Mouse (Mus musculus) urinary bladder, adult 18-20 months (tissue): Measurements from ENCODE around the gene Gclm.

Experiments used
- DNase-seq, 2 experiments: peaks; one replicate each; pipeline ENCODE4 v3.0.0; 2022; ENCODE audit warnings: low spot score in 2 of 2, mixed read lengths in 2 of 2

Gene Gclm

GRCm38 (mm10) chr3:122292300-122293222 lies 47.2 kb downstream of the Gclm start:
- DNase-seq = peak; percentile 92 to 99

DNA sequence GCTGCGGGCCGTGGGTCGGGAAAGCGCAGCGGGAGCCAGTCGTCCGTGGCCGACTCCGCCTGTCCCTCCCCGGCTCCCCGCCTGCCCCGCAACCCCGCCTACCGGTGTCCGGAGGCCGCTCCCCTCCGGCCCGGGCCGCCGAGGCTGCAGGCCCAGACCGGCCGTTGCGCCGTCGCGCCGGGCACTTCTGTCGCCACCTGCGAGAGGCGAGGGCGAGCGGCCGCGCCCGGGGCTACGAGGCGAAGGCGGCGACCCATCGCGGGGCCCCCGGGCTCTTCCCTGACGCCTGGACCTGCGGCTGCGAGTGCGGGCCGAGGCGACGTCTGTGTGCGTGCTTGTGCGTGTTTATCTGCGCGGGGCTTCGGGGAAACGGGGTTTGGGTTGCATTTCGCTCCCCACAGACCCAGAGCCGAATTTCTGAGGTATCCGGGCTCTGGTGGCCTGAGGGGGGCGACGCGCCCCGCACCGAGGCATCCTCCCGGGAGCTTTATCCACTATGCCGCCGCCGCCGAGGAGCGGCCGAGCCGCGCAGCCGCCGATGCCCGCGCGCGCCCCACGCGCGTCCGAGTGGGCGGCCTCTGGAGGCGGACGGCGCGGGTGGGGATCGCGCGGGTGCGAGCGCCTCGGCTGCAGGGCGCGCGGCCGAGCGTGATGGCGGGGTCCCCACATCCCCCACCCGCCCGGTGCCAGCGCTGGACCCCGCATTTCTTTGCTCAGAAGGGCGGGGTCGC lies 48.0 kb downstream of the Gclm start:
- DNase-seq = peak in 1 of 2 experiments; percentile 86

GRCm38 (mm10) chr3:122293954-122294850 lies 48.8 kb downstream of the Gclm start, which contains the start of gene Bcar3:
TSS of gene Bcar3 (plus strand) at chr3:122294136.
- DNase-seq = peak; percentile 77 to 82

- no peak for DNase-seq
Measured at GRCm38 (mm10) chr3:122295511-122295910, 50.2 kb downstream of the Gclm start.

DNA sequence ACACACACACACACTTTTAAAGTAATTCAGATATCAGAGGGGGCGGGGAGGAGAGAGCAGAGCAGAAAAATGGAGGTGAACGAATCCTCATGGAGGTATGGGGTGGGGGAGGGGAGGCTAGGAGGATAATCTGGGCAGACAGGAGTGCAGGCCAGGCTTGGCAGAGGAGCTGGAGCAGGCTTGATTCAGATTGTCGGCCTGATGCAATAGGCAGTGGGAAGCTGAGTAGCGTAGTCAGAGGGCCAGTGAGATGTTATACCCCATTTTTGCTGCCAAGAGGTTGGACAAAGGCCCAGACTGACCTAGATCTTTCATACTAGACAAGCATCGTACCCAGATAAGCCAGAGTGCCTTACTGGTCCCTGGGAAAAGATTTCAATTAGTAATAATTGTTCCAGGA lies 51.6 kb downstream of the Gclm start:
- no peak for DNase-seq

DNA sequence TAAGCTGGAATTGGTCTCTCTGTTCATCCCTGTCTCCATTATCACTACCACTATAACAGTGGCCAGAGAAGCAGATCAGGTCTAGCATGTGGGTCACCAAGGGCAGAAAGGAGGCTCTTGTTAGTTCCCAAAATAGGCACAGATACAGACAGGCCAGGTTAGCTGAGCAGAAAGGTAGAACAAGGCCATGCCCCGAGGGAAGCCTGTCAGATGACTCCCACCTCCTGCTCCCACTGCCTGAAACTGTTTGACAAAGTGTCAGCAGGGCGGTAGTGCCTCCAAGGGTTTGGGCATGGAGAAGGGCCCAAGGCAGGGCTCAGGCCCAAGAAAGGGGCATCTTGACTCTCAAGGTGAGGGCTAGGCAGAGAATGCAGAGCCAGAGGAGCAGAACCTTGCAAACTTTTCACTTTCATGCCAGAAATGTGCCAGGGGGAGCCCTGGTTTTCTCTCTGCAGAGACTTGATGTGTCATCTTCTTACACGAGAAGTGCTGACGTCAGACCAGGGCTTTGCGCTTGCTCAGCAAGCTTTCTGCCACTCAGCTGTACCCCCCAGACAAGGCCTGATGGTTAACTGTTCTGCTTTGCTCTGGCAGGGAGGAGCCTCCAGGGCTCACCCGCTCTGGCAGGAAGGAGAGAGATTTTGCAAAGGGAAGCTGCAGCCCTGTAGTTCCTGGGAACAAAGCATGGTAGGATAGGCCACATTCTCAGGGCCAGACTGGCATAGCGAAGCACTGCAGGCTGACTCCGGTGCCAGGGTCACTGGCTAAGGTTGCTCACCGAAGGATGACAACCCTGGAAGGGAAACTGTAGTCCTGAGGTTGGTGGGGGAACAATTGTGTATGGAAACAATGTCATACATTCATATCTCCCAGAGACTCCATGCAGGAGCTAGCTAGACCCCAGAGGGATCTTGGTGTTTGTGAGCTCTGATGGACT lies 55.9 kb downstream of the Gclm start:
- DNase-seq = no peak

- DNase-seq = no peak
Measured at GRCm38 (mm10) chr3:122304560-122304959, 59.2 kb downstream of the Gclm start.

GRCm38 (mm10) chr3:122307894-122308671 lies 62.7 kb downstream of the Gclm start:
- no peak for DNase-seq

- DNase-seq = no peak
Measured at GRCm38 (mm10) chr3:122308981-122309380, 63.6 kb downstream of the Gclm start.

DNA sequence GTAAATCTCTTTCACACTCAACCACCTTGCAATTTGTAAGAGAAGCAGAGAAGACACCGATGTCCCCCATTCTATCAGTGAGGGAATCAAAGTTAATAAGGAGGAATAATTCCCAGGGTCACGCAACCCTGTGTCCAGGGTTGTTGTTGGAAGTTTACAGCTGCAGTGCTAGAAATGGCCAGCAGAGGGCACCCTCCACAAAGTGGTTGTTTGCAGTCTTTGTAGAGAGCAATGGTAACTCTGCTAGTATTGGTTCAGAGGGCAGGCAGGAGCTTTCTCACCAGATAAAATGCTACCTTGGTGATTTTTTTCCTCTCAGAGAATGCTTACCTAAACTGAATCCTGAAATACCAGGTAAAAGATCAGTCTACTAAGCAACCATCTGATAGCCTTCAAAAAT lies 66.7 kb downstream of the Gclm start:
- peak; percentile 71 to 82 for DNase-seq

- DNase-seq = peak in 1 of 2 experiments; percentile 23
Measured at GRCm38 (mm10) chr3:122312936-122313629, 67.7 kb downstream of the Gclm start.

- DNase-seq = no peak
Measured at GRCm38 (mm10) chr3:122313936-122314335, 68.6 kb downstream of the Gclm start.

- no peak for DNase-seq
Measured at GRCm38 (mm10) chr3:122316621-122317020, 71.3 kb downstream of the Gclm start.

GRCm38 (mm10) chr3:122317339-122317738 lies 72.0 kb downstream of the Gclm start:
- DNase-seq = peak in 1 of 2 experiments; percentile 22
